Mouse (Mus musculus) cerebellum, postnatal 10 days (tissue): ENCODE measurements around the gene Eno3.
A peak's percentile ranks its signal among the peaks of the same experiment; 100 is the strongest.

ENCODE experiments used
- DNase-seq, 2 experiments: peaks; one replicate each; pipeline ENCODE4 v3.0.0; 2021; ENCODE audit warnings: mixed read lengths in 2 of 2

Gene Eno3

DNA sequence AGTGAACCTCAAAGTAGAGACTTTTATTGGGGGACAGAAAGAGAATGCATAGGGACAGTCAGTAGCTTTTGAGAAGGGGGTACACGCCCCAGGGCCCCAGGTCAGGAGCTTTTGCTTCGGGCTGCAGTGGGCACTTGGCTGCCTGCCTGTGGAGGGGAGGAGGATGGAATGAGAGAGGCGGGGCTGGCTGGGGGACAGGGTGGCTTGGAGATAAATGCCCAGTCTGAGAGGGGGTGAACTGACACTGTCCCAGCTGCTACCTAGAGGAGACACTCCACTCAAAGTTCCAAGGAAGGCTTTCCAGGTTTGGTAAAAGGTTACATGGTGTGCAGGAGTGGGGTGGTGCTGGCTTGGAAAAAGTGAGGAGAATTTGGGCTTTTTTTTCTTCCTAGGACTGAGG lies at the start of gene Eno3:
Gene Eno3 (plus strand): TSS at position 239 of the 400 bp plus-strand sequence.
- peak; percentile 53 to 55 for DNase-seq

- DNase-seq = no peak
These were observed 49.4 kb upstream of the Eno3 start for GRCm38 (mm10) chr11:70607611-70608010.

GRCm38 (mm10) chr11:70608381-70609066 lies 48.5 kb upstream of the Eno3 start:
- DNase-seq = peak; percentile 46 to 49

DNA sequence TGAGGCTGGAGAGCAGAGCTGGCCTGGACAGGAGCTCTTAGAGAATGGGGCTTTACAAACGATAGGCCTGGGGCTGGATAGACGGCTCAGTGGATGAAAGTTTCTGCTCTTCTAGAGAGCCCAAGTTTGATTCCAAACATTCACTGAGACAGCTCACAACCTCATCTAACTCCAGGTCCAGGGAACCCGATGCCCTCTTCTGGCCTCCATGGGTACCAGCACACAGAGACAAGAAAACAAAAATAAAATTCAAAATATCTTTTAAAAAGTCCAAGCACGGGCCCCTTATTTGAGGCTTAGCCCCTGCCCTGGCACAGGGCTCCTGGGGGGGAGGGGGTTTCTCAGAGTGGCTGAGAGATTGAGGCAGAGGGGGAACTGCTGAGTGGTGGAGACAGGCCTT lies 46.2 kb upstream of the Eno3 start:
- no peak for DNase-seq

DNA sequence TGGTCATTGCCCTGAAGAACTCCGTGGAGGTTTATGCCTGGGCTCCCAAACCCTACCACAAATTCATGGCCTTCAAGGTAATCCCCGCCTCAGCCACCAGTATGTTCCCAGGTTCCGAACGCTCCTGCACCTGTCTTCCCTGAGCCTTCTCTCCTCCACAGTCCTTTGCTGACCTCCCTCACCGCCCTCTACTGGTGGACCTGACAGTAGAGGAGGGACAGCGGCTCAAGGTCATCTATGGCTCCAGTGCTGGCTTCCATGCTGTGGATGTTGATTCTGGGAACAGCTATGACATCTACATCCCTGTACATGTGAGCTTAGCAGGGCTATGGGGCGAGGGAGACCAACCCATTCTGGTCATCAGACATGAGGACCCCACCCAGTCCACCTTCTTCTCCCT lies 44.5 kb upstream of the Eno3 start:
- peak in 1 of 2 experiments; percentile 33 for DNase-seq

GRCm38 (mm10) chr11:70615074-70615473 lies 41.9 kb upstream of the Eno3 start:
- peak; percentile 45 to 52 for DNase-seq

- peak; percentile 52 to 54 for DNase-seq
These were observed 41.4 kb upstream of the Eno3 start, which contains the start of gene 4930544D05Rik for GRCm38 (mm10) chr11:70615516-70616093. Gene 4930544D05Rik, plus strand, starts transcription at chr11:70615848.

DNA sequence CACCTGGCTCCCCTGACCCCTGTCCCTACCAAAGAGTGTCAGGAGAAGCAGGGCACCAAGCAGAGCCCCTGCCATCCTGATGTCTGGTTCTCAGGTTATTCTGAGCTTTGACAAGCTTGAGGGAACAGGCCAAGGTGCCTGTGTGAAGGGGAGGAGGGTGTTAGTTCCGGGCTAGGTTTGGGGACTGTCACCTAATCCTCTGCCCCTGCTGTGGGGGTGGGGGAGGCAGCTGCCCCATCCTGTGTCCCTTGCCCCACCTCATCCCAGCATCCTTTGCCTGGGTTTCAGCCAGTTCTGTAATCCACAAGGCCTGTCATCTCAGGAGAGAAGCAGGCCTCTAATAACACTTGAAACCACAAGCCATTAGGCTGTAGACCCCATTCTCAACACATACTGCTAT lies 37.9 kb upstream of the Eno3 start, which contains the start of gene Chrne:
Gene Chrne (minus strand): TSS at position 116 of the 400 bp plus-strand sequence.
- no peak for DNase-seq

GRCm38 (mm10) chr11:70621972-70622814 lies 34.8 kb upstream of the Eno3 start:
- DNase-seq = peak in 1 of 2 experiments; percentile 42

DNA sequence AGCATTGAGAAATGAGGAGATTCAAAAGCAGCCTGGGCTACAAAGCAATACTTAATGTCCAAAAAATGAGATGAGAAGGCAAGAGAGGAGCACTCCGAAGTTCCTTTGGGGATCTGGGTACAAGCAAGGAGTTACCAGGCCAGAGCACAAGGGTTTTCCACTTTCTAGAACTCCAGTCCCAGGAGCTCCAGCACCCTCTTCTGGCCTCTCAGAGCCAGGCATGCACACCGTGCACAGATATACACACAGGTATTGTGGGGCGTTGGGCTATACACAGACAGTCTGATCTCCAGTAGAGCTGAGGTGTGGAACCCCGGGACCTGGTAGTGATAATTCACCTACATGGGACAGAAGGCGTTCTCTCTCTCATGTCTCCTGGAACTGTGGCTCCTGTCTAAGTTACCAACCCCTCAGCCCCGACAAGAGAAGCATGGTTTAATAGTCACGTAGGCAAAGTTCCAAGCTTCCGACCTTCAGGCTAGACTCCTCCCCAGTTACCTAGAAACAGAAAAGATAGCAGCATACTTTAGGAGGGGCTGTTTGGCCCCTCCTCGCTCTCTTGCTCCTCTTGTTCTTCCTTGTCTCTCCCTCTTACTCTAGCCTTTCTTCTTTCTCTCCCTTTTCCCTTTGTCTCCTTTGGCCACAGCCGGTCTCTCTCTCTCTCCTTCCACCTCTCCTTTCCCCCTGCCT lies 33.8 kb upstream of the Eno3 start:
- no peak for DNase-seq

DNA sequence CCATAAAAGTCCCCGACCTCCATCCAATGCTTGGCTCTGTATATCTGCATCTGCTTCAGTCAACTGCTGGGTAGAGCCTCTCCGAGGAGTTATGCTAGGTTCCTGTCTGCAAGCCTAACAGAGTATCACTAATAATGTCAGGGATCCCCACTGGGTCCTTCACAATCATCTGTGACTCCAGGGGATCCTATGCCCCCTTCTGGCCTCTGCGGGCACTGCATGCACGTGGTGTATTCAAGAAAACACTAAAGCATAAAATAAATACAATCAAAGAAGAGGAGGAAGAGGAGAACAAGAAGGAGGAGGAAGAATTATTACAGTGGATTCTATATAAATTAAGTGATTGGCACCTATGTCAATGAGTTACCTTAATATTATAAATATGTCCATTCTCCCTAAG lies 31.5 kb upstream of the Eno3 start:
- DNase-seq = peak; percentile 75 to 82

GRCm38 (mm10) chr11:70626877-70627276 lies 30.1 kb upstream of the Eno3 start:
- no peak for DNase-seq

DNA sequence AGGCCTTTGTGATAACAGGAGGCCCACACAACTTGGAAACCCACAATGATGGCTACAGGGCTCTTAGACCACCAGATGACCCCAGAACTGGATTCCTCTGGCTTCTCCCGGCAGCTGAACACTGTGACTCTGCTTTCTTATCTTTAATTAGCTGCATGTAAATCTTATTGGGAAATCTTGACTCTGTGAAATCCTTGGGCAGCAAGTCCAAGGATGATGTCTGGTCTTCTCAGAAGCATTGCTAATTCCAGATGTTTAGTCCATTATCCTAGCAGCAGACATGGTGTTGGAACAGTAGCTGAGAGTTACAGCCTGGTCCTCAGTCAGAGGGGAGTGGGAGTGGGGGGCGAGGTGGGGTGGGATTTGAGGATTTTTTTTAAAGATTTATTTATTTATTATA lies 28.6 kb upstream of the Eno3 start:
- DNase-seq = no peak

DNA sequence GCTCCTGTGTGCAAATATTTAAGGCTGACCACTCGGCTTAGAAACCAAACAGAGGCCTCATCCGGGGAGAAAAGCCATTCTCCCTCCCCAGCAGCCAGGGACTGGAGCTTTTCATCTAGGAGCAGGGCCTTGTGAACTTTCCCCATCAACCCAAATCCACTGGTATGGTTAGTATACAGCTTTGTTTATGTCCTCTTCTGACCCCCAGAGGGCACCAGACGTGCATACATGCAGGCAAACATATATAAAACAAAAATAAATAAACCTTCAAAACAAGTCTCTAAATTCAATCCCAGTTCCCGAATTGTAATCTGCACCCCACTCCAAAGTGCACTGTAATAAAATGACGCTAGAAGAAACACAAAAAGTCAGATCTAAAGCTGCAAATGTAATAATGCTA lies 27.4 kb upstream of the Eno3 start:
- DNase-seq = no peak

- no peak for DNase-seq
These were observed 26.9 kb upstream of the Eno3 start for GRCm38 (mm10) chr11:70630129-70630528.

GRCm38 (mm10) chr11:70635601-70636000 lies 21.4 kb upstream of the Eno3 start:
- DNase-seq = no peak

- DNase-seq = no peak
These were observed 19.2 kb upstream of the Eno3 start for GRCm38 (mm10) chr11:70637764-70638163.

- no peak for DNase-seq
These were observed 18.7 kb upstream of the Eno3 start for GRCm38 (mm10) chr11:70638293-70638692.

GRCm38 (mm10) chr11:70638714-70639278 lies 18.2 kb upstream of the Eno3 start, which contains the start of gene Gp1ba:
Gene Gp1ba, plus strand, starts transcription at chr11:70639122.
- DNase-seq = no peak

- no peak for DNase-seq
These were observed 17.0 kb upstream of the Eno3 start for GRCm38 (mm10) chr11:70639976-70640375.

GRCm38 (mm10) chr11:70641241-70641640 lies 15.8 kb upstream of the Eno3 start:
- no peak for DNase-seq

- DNase-seq = peak in 1 of 2 experiments; percentile 22
These were observed 14.0 kb upstream of the Eno3 start for GRCm38 (mm10) chr11:70643051-70643450.
